8 mouse cellular contexts compared by ENCODE assay signal in the genomic region with DNA sequence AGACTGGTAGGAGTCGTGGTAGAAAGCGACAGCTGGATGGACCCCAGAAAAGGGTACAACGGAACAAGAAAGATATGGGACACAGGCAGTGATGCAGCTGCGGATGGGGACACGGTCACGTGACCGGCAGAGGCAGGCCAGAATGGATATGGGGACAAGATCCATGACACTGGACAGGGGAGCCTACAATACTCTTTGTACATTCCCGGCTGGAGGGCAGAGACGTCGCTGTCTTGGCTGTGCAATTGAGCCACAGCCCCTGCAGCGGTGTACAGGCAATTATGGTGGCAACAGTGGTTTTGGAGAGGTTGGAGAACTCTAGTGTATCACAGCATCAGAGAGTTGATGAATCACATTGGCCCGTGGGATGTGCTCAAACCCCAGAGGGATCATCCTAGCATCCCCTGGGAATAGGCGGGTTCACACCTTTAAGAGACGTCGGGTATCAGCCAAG. TPM values are rescaled to one million over a fixed set of nuclear protein-coding genes. Genes with fewer than 3 reads are reported as not detected.
DNase-seq lines count a peak whose midpoint lies in the region; ATAC-seq and TF ChIP-seq lines count a peak whose summit lies in the region.

No protein-coding gene starts in this region.

- WGBS in cerebellum, adult 2 months = 8% methylated on average over 15 of the region's 15 CpGs
- WGBS in hindbrain, embryonic 10.5 days = 6% methylated on average over 15 of the region's 15 CpGs
- 6% methylated on average over 15 of the region's 15 CpGs for WGBS in midbrain, embryonic 15.5 days

- no peak for TF ChIP-seq POLR2A in cerebellum, adult 2 months (IDR thresholded peaks at IDR 0.05; ENCODE audit: borderline replicate concordance, insufficient read depth, low read length)

- peak; percentile 30 for ATAC-seq in midbrain, embryonic 15.5 days (replicated peaks)

- H3K4me1 ChIP-seq in cerebellum, adult 2 months (ENCODE audit: control insufficient read depth, insufficient read depth, low read length) = peaks cover 24% of the 10 kb centered on the region
- H3K4me1 ChIP-seq in hindbrain, embryonic 10.5 days (replicated peaks) = peaks cover 81% of the 10 kb centered on the region
- peaks cover 70% of the 10 kb centered on the region for H3K4me1 ChIP-seq in midbrain, embryonic 15.5 days

- no peaks in the 10 kb centered on the region for H3K36me3 ChIP-seq in hindbrain, embryonic 10.5 days
- no peaks in the 10 kb centered on the region for H3K36me3 ChIP-seq in midbrain, embryonic 15.5 days (replicated peaks)

- H3K4me3 ChIP-seq in cerebellum, adult 2 months (replicated peaks; ENCODE audit: insufficient read depth, low read depth, low read length) = peak overlapping the region; percentile 64
- H3K4me3 ChIP-seq in hindbrain, embryonic 10.5 days = peak overlapping the region; percentile 79
- H3K4me3 ChIP-seq in midbrain, embryonic 15.5 days = peak overlapping the region; percentile 69

- no peaks in the 10 kb centered on the region for H3K27me3 ChIP-seq in cerebellum, adult 2 months (ENCODE audit: control insufficient read depth, insufficient read depth, low read length)
- peaks cover 41% of the 10 kb centered on the region for H3K27me3 ChIP-seq in hindbrain, embryonic 10.5 days (ENCODE audit: insufficient read depth, poor library complexity, severe bottlenecking)
- H3K27me3 ChIP-seq in midbrain, embryonic 15.5 days (replicated peaks) = 0 out of 2 replicates have a peak, but pooled peaks cover 7% of the 10 kb centered on the region

- DNase-seq in cerebellum, adult 2 months = no peak
- no peak for DNase-seq in cerebellum, adult 9-11 months
- DNase-seq in urinary bladder, postnatal 14 days (ENCODE audit: low spot score) = peak; percentile 39
- no peak for DNase-seq in urinary bladder, postnatal 10 days (ENCODE audit: low spot score)
- no peak for DNase-seq in hindbrain, embryonic 10.5 days (ENCODE audit: low spot score)
- DNase-seq in liver = peak; percentile 75
- DNase-seq in c-Kit-positive CD71-positive TER-119-positive erythroid progenitor cells, embryonic 14.5 days (ENCODE audit: low spot score) = no peak

- TF ChIP-seq CTCF in cerebellum, adult 2 months (IDR thresholded peaks at IDR 0.05; ENCODE audit: borderline replicate concordance, insufficient read depth, low read depth, low read length) = no peak

- peak overlapping the region; percentile 49; the same call in 1 of the 2 replicates for H3K27ac ChIP-seq in cerebellum, adult 2 months (ENCODE audit: insufficient read depth, low read length)
- peak overlapping the region; percentile 88 for H3K27ac ChIP-seq in hindbrain, embryonic 10.5 days
- peak overlapping the region; percentile 81 for H3K27ac ChIP-seq in midbrain, embryonic 15.5 days

- H3K9ac ChIP-seq in midbrain, embryonic 15.5 days = peak overlapping the region; percentile 74

- peak overlapping the region; percentile 94 for H3K4me2 ChIP-seq in midbrain, embryonic 15.5 days

- no peaks in the 10 kb centered on the region for H3K9me3 ChIP-seq in hindbrain, embryonic 10.5 days
- H3K9me3 ChIP-seq in midbrain, embryonic 15.5 days = no peaks in the 10 kb centered on the region

RNA-seq across cellular contexts. Expression of a gene that starts 0.6 kb away (rescaled TPM):
- polyA plus RNA-seq in cerebellum, adult 2 months (2012; rRNA removed) = 45.6 and 50.3 TPM in 2 replicates
- 6.0 and 6.4 TPM in 2 replicates for polyA plus RNA-seq in hindbrain, embryonic 10.5 days (2016; fragmentation: Nextera tagmentation; extraction: Ambion mirVana)
- 28.7 and 30.7 TPM in 2 replicates for polyA plus RNA-seq in midbrain, embryonic 15.5 days (2015; fragmentation: Nextera tagmentation; extraction: Ambion mirVana)

RNA-seq across cellular contexts. Expression of a gene that starts 3.4 kb away (rescaled TPM):
- 3.8 and 4.5 TPM in 2 replicates for polyA plus RNA-seq in cerebellum, adult 2 months (2012; rRNA removed)
- polyA plus RNA-seq in hindbrain, embryonic 10.5 days (2016; fragmentation: Nextera tagmentation; extraction: Ambion mirVana) = 4.8 and 7.3 TPM in 2 replicates
- polyA plus RNA-seq in midbrain, embryonic 15.5 days (2015; fragmentation: Nextera tagmentation; extraction: Ambion mirVana) = 5.1 and 5.4 TPM in 2 replicates

RNA-seq across cellular contexts. Expression of a gene that starts 14.7 kb away (rescaled TPM):
- 27.3 and 28.4 TPM in 2 replicates for polyA plus RNA-seq in cerebellum, adult 2 months (2012; rRNA removed)
- polyA plus RNA-seq in hindbrain, embryonic 10.5 days (2016; fragmentation: Nextera tagmentation; extraction: Ambion mirVana) = 19.3 and 22.4 TPM in 2 replicates
- 12.1 and 12.5 TPM in 2 replicates for polyA plus RNA-seq in midbrain, embryonic 15.5 days (2015; fragmentation: Nextera tagmentation; extraction: Ambion mirVana)

RNA-seq across cellular contexts. Expression of a gene that starts 36.4 kb away (rescaled TPM):
- 2,309 TPM in 2 replicates for polyA plus RNA-seq in cerebellum, adult 2 months (2012; rRNA removed)
- 488 and 579 TPM in 2 replicates for polyA plus RNA-seq in hindbrain, embryonic 10.5 days (2016; fragmentation: Nextera tagmentation; extraction: Ambion mirVana)
- polyA plus RNA-seq in midbrain, embryonic 15.5 days (2015; fragmentation: Nextera tagmentation; extraction: Ambion mirVana) = 1,357 and 1,392 TPM in 2 replicates

RNA-seq across cellular contexts. Expression of a gene that starts 42.4 kb away (rescaled TPM):
- polyA plus RNA-seq in cerebellum, adult 2 months (2012; rRNA removed) = 37.0 and 40.1 TPM in 2 replicates
- 42.9 and 50.0 TPM in 2 replicates for polyA plus RNA-seq in hindbrain, embryonic 10.5 days (2016; fragmentation: Nextera tagmentation; extraction: Ambion mirVana)
- polyA plus RNA-seq in midbrain, embryonic 15.5 days (2015; fragmentation: Nextera tagmentation; extraction: Ambion mirVana) = 32.1 and 39.6 TPM in 2 replicates

Comparison
In these comparisons a context has a peak if more than half of its experiments do, and no peak if none do; other contexts are left out.
1. DNase-seq: peak in urinary bladder, postnatal 14 days (single experiment) and liver (single experiment); none in cerebellum, adult 2 months (0 of 2), cerebellum, adult 9-11 months (single experiment), urinary bladder, postnatal 10 days (single experiment), hindbrain, embryonic 10.5 days (single experiment) and c-Kit-positive CD71-positive TER-119-positive erythroid progenitor cells, embryonic 14.5 days (single experiment).
2. Peak in every context shown above with its lines, with median percentiles within 50 percentile points of each other: H3K27ac ChIP-seq and H3K4me3 ChIP-seq.